Mouse (Mus musculus): ENCODE data around the gene Efnb3.

Gene Efnb3

GRCm38 (mm10) chr11:69582230-69582805 lies 22.3 kb upstream of the Efnb3 start:
- no peak for DNase-seq

DNA sequence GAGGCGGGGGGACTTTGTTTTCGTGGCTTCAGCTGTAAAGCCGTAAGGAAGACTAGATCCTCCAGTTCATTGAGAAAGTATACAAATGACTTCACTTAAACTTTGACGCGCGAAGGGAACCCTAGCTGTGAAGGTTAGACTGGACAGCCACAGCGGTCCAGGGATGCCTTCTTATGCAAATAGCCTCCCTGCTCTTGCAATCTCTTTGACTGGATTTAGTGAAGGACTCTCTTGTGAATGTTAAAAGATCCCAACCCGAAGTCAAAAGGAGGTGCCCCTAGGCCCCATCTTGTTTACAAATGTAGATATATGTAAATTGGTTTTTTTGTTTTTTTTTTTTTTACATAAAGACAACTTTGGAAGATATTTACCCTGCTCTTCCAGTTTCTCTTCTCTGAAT lies 21.8 kb upstream of the Efnb3 start:
- no peak for DNase-seq

DNA sequence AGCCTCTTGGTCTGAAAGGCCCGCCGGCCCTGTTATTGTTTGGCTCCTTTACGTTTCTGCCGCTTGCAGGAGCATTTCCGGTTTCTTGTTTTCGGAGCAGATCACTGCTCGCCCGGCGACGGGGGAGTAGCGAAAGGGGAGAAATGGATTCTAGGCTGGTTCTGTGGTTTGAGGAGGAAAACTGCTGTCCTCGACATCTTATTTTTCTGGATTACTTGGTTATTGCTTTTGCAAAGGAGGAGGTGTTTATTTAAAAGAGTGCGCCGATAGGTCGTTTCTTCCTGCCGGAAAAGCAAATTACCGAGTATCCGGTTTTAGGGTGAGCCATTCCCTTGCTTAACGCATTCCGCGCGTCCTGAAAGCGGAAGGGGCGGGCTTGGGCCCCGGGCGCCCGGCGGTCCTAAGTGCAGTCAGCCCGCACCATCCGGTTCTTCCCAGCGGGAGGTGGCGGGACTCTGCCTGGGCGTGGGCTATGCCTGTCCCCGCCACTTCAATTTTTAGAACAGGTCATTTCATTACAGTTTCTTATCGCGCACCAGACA lies 21.2 kb upstream of the Efnb3 start:
- DNase-seq: peak; percentile 92 to 95

DNA sequence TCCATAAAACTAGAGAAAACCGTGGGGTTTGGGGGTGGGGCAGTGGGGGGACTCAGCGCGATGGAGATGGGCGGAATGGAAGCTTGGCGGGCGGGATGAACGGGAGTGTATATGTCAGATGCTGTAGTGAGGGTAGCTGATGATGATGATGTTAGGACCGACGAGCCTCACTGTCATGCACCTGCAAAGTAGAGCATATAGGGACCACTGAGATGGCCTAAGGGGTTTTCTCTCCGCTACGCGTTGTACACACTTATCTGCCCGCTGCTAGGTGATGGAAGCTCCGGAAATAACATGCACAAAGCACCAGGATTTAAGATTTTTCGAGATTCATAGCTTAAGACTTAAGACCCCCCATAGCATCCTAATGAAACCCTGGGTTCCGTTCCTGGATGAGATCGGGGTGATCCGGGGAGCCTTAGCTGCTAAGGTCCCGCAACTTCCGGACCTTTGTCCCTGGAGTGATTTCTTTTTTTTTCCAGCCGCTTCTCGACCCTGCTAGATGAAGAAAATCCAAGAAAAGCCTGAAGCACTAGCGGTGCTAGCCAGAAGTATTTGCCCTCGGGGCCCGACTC lies 20.7 kb upstream of the Efnb3 start:
- no peak for DNase-seq

- peak; percentile 94 to 95 for DNase-seq
These were observed 20.1 kb upstream of the Efnb3 start, which contains the start of the genes Wrap53 and Trp53 for GRCm38 (mm10) chr11:69580091-69580514. Gene Wrap53 (minus strand): TSS chr11:69580255. Gene Trp53 (plus strand): TSS chr11:69580359.

GRCm38 (mm10) chr11:69579128-69580017 lies 19.4 kb upstream of the Efnb3 start:
- peak; percentile 96 to 98 for DNase-seq

DNA sequence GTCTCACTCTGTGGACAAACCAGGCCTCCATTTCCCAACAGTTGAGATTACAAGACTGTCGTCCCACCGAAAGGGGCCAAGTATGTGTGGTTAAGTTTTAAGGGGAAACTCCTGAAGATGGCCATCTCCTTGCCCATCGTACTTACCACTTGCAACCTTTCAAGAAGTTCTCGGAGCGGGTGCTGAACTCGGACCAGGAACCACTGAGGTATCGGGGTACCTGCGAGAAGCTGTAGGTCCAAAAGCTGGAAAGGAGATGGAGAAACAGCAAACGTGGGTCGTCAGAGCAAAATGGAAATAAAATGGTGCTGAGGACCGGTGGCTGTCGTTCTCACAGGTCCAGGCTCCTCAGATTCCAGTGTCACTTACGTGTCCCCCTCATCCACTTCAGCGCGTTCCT lies 18.3 kb upstream of the Efnb3 start:
- DNase-seq: peak in 1 of 2 experiments; percentile 15

DNA sequence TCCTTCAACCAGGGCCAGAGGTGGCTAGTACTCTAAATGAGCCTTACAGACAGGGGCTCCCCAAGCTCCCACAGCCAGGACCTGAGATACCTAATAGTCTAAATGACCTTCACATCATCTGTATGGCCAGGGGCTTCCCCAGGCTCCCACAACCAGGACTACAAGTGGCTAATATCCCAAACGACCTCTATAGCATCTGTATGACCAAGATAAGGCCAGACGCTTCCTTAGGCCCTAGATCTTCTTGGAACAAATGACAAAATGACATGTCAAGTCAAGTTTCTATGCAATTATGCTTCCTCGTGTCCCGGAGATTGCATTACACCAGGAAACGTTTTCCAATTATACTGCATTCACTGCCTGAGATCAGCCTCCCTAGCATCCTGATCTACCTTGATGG lies 16.3 kb upstream of the Efnb3 start:
- DNase-seq: no peak

- DNase-seq: no peak
These were observed 15.2 kb upstream of the Efnb3 start for GRCm38 (mm10) chr11:69575220-69575619.

GRCm38 (mm10) chr11:69565131-69565530 lies 5.1 kb upstream of the Efnb3 start:
- no peak for DNase-seq

- no peak for DNase-seq
These were observed 4.4 kb upstream of the Efnb3 start for GRCm38 (mm10) chr11:69564391-69564790.

DNA sequence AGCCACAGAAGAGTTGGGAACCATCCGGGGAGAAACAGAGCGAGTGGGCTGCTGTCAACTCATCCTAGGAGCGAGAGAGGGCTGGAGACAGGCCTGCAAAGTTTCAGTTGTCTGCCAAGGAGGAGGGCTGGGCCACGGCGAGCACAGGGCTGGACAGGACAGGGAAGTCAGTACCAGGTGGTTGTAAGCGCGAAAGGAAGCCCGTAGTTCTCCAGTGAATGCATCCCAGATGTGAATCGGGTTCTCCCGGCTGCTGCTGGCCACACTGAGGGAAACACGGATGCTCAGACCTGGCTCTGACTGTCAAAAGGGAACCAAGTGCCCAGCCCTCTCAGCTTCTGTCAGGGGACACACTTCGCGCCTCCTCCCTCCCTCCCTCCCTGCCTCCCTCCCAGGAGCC lies 3.4 kb upstream of the Efnb3 start:
- DNase-seq: no peak

DNA sequence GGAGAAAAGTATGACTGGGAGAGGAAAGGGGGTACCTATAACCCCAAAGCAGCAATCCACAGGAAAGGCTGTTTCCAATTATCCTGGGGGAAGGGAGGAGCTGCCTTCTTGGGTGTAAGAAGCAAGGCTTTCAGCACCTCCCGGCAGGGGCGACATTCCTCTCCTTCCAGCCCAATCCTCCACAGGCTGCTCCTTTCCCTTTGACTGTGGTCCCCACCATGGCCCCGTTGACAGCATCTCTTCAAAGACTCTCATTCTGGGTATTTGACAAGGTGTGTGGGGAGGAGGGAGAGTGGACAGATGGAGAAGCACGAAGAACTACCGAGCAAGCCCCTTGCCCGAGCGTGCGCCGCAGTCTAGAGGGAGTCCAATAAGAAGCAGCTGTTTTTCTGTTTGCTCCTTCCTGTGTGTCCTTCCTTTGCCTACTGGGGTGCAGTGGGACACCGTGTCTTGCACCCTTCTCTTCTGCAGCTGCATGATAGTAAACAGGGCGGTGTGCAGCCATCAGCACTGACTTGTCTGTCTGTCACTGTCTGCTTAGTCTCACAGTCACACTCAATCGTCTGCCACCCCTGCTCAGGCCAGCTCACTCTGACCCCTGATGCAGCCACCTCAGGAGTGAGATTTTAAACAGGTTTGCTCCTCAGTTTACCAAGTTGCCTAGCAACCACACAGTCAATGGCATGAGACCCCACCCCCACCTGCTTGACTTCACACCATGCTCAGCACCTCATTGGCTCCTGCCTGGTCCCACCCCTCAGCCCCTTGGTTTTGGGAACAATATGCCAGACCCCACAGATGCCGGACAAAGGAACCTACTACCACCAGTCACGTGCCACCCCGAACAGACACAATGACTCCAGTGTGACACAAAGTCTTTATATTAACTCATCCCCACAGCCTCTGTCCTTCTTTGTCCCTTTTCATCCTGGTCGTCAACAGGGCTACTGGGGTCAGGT lies 1.2 kb upstream of the Efnb3 start:
- DNase-seq: no peak

DNA sequence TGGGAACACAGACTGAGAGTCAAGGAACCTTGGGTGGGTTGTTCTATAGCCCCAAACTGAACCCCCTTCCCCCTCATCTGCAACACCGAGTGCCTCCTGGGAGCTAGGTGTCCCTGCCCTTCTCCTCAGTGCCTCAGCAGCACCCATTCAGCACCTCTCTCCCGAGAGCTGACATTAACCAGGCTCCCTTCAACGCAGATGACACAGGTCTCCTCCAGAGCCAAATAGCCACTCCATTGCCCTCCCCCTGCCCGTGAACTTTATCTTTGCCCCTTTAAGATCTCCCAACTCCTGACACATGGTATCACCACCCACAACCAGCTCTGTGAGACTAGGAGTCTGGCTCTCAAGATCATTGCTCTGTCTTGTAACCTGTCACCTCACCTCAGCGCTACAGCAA lies 822 bp downstream of the Efnb3 start:
- DNase-seq: no peak

DNA sequence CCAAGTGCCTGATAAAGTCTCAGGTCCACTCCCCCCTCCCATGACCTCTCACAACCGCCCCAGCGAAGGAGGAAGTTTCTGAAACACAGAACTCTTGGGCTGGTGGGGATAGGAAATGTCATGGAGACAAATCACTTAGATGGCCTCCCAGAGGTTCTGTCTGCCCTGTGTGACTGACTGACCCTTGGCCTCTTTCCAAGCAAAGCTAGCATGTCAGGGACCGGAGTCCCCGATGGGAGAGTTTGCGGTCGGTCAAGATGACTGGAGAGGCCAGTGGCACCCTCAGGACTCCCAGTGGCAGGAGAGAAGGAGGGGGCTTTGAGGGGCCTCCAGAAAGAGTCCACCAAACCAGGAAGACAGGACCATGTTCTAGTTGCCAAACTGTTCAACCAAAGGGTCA lies 1.2 kb downstream of the Efnb3 start:
- no peak for DNase-seq

- no peak for DNase-seq
These were observed 2.5 kb downstream of the Efnb3 start for GRCm38 (mm10) chr11:69557381-69557958.

- DNase-seq: no peak
These were observed 5.4 kb downstream of the Efnb3 start for GRCm38 (mm10) chr11:69554539-69555140.

DNA sequence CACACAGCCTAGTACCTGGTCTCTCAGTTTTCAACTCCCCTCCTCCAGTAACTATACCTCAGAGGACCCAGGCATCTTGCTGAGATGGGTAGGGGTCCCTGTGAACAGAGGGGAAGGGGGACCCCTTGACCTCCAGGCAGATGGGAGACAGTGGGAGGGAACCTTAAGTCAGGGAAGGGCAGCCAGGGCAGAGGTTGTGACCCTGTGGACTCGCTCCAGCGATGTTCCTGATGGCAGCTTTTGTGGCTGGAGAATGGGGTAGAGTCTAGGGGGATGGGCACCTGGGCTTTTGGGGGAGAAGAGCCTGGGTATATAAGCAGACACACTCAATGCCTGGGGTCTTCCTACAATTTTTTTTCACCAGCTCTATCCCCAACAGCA lies 6.7 kb downstream of the Efnb3 start:
- no peak for DNase-seq

- DNase-seq: no peak
These were observed 7.2 kb downstream of the Efnb3 start for GRCm38 (mm10) chr11:69552622-69553340.

- no peak for DNase-seq
These were observed 8.7 kb downstream of the Efnb3 start for GRCm38 (mm10) chr11:69551310-69551709.
